Mouse (Mus musculus): ENCODE results near the gene Prpsap2. TPM values are rescaled to one million over a fixed set of nuclear protein-coding genes. Genes with fewer than 3 reads are reported as not detected.

The Prpsap2 gene
- total and polyA plus RNA-seq, 3 experiments: 29.0 to 30.7 TPM; not detected in 1

- no peak for DNase-seq (ENCODE audit: low read depth, low spot score)
These were observed 47.9 kb upstream of the Prpsap2 start for GRCm38 (mm10) chr11:61809793-61810192.

GRCm38 (mm10) chr11:61808551-61809117 lies 46.7 kb upstream of the Prpsap2 start:
- H3K36me3 ChIP-seq (ENCODE audit: control insufficient read depth in 1 of 2, insufficient read depth in 2 of 2, low read length in 2 of 2): peaks cover 0 to 2% of the 10 kb centered on the region in 2 experiments; a peak in 2 of 4 replicates
- no peaks in the 10 kb centered on the region for H3K4me1 ChIP-seq (ENCODE audit: control insufficient read depth in 1 of 2, insufficient read depth in 2 of 2, low read length in 2 of 2)
- no peak overlapping the region for H3K9ac ChIP-seq (ENCODE audit: control insufficient read depth, low read depth, low read length, poor library complexity, severe bottlenecking)
- no peak for DNase-seq (ENCODE audit: low read depth, low spot score)
- TF ChIP-seq RCOR1 (IDR thresholded peaks at IDR 0.05; ENCODE audit: low read depth, low read length) (no peak), EP300 (IDR thresholded peaks at IDR 0.05; ENCODE audit: low read depth in 1 of 2, low read length in 2 of 2) (no peak), UBTF (IDR thresholded peaks at IDR 0.05; ENCODE audit: borderline replicate concordance, insufficient read depth, low read depth, low read length) (no peak), MYB (IDR thresholded peaks at IDR 0.05; ENCODE audit: low read depth, low read length) (no peak), MAX (IDR thresholded peaks at IDR 0.05; ENCODE audit: low read length) (no peak), JUND (IDR thresholded peaks at IDR 0.05; ENCODE audit: low read depth, low read length) (no peak), MAZ (IDR thresholded peaks at IDR 0.05; ENCODE audit: low read depth, low read length) (no peak), ZNF384 (IDR thresholded peaks at IDR 0.05; ENCODE audit: low read depth, low read length) (no peak), TCF12 (IDR thresholded peaks at IDR 0.05; ENCODE audit: low read depth, low read length) (no peak), ETS1 (IDR thresholded peaks at IDR 0.05; ENCODE audit: low read depth, low read length) (no peak), GABPA (IDR thresholded peaks at IDR 0.05; ENCODE audit: low read depth, low read length) (no peak), GATA1 (IDR thresholded peaks at IDR 0.05; ENCODE audit: low read depth, low read length) (no peak), E2F4 (IDR thresholded peaks at IDR 0.05; ENCODE audit: borderline replicate concordance, low read depth, low read length) (no peak)
- no peaks in the 10 kb centered on the region for H3K9me3 ChIP-seq (replicated peaks; ENCODE audit: insufficient read depth, low read length)
- H3K27me3 ChIP-seq (ENCODE audit: control insufficient read depth in 1 of 2, insufficient read depth in 2 of 2, low read length in 2 of 2): no peaks in the 10 kb centered on the region
- H3K27ac ChIP-seq (ENCODE audit: control insufficient read depth, low read depth, low read length): no peak overlapping the region
- H3K79me2 ChIP-seq (ENCODE audit: control insufficient read depth, insufficient read depth, low read length, poor library complexity): no peaks in the 10 kb centered on the region
- H3K4me3 ChIP-seq (ENCODE audit: control insufficient read depth in 1 of 2, insufficient read depth in 1 of 2, low read depth in 2 of 2, low read length in 2 of 2): no peak overlapping the region

More at GRCm38 (mm10) chr11:61809793-61810192, 47.9 kb upstream of the Prpsap2 start:
- Histone ChIP-seq H3K9me3 (replicated peaks; ENCODE audit: insufficient read depth, low read length) (no peaks in the 10 kb centered on the region), H3K4me1 (ENCODE audit: control insufficient read depth in 1 of 2, insufficient read depth in 2 of 2, low read length in 2 of 2) (no peaks in the 10 kb centered on the region), H3K36me3 (ENCODE audit: control insufficient read depth in 1 of 2, insufficient read depth in 2 of 2, low read length in 2 of 2) (peaks cover 0 to 5% of the 10 kb centered on the region in 2 experiments; a peak in 2 of 4 replicates), H3K9ac (ENCODE audit: control insufficient read depth, low read depth, low read length, poor library complexity, severe bottlenecking) (no peak overlapping the region), H3K27me3 (ENCODE audit: control insufficient read depth in 1 of 2, insufficient read depth in 2 of 2, low read length in 2 of 2) (no peaks in the 10 kb centered on the region), H3K27ac (ENCODE audit: control insufficient read depth, low read depth, low read length) (no peak overlapping the region), H3K4me3 (ENCODE audit: control insufficient read depth in 1 of 2, insufficient read depth in 1 of 2, low read depth in 2 of 2, low read length in 2 of 2) (no peak overlapping the region), H3K79me2 (ENCODE audit: control insufficient read depth, insufficient read depth, low read length, poor library complexity) (no peaks in the 10 kb centered on the region)
- no peak for TF ChIP-seq ETS1 (IDR thresholded peaks at IDR 0.05; ENCODE audit: low read depth, low read length)
- no peak for TF ChIP-seq JUND (IDR thresholded peaks at IDR 0.05; ENCODE audit: low read depth, low read length)
- no peak for TF ChIP-seq EP300 (IDR thresholded peaks at IDR 0.05; ENCODE audit: low read depth in 1 of 2, low read length in 2 of 2)
- no peak for TF ChIP-seq POLR2AphosphoS5 (IDR thresholded peaks at IDR 0.05; ENCODE audit: borderline replicate concordance, low read depth, low read length)
- TF ChIP-seq RCOR1 (IDR thresholded peaks at IDR 0.05; ENCODE audit: low read depth, low read length): no peak
- TF ChIP-seq USF2 (IDR thresholded peaks at IDR 0.05; ENCODE audit: borderline replicate concordance in 1 of 2, insufficient read depth in 1 of 2, low read depth in 1 of 2, low read length in 2 of 2): no peak
- no peak for TF ChIP-seq GABPA (IDR thresholded peaks at IDR 0.05; ENCODE audit: low read depth, low read length)
- TF ChIP-seq ZKSCAN1 (IDR thresholded peaks at IDR 0.05; ENCODE audit: low read depth, low read length): no peak
- TF ChIP-seq CHD2 (IDR thresholded peaks at IDR 0.05; ENCODE audit: low read length): no peak
- no peak for TF ChIP-seq RAD21 (IDR thresholded peaks at IDR 0.05; ENCODE audit: low read depth, low read length)

Measured in MEL (cell line).